Mouse (Mus musculus): Measurements from ENCODE around the gene Adcy9.
"Not testable (repeated sequence)": the region's sequence is repeated elsewhere in the genome, so short reads cannot be mapped to it uniquely, and the experiment has no call there.

- not testable (repeated sequence) for TF ChIP-seq POLR2A (IDR thresholded peaks at IDR 0.05; ENCODE audit: low read depth, low read length); CTCF (IDR thresholded peaks at IDR 0.05; ENCODE audit: borderline replicate concordance, insufficient read depth, low read length)
Observed at GRCm38 (mm10) chr16:4245241-4245640, 175.1 kb downstream of the Adcy9 start.

Data from embryonic fibroblast, embryonic 13.5 days (primary cell).